Mouse (Mus musculus) ES-E14 (cell line): ENCODE results near the gene Omp.

Experiments used
- HCFC1 ChIP-seq: IDR thresholded peaks from 2 replicates; pipeline ENCODE4 v1.6.1; 2012; ENCODE audit warnings: low read length, inconsistent platforms, borderline replicate concordance; ENCODE audit not compliant: insufficient read depth
- MAFK ChIP-seq: IDR thresholded peaks from 2 replicates; pipeline ENCODE4 v1.6.1; 2014; ENCODE audit warnings: mild to moderate bottlenecking, low read depth, low read length, inconsistent platforms; ENCODE audit not compliant: insufficient read depth
- ZC3H11A ChIP-seq: IDR thresholded peaks from 2 replicates; pipeline ENCODE4 v1.6.1; 2012; ENCODE audit warnings: low read depth, mild to moderate bottlenecking, inconsistent platforms, low read length, borderline replicate concordance
- ZNF384 ChIP-seq: IDR thresholded peaks from 2 replicates; pipeline ENCODE4 v1.6.1; 2012; ENCODE audit warnings: low read depth, low read length, inconsistent platforms

GRCm38 (mm10) chr7:98160041-98160740 lies 14.9 kb upstream of the Omp start:
- TF ChIP-seq ZNF384 (no peak), MAFK (no peak), HCFC1 (no peak), ZC3H11A (no peak)
